Mouse (Mus musculus) thymus, adult 18-20 months (tissue): ENCODE results near the gene Cyren.

Experiments
- DNase-seq, 2 experiments: peaks; one replicate each; pipeline ENCODE4 v3.0.0; 2022; ENCODE audit warnings: mixed read lengths in 2 of 2

Cyren gene

GRCm38 (mm10) chr6:34865711-34866593 lies 11.9 kb downstream of the Cyren start:
- no peak for DNase-seq

GRCm38 (mm10) chr6:34865213-34865612 lies 12.6 kb downstream of the Cyren start:
- no peak for DNase-seq

GRCm38 (mm10) chr6:34863786-34864514 lies 13.9 kb downstream of the Cyren start:
- DNase-seq: no peak

GRCm38 (mm10) chr6:34862791-34863403 lies 15.0 kb downstream of the Cyren start, which contains the start of gene Tmem140:
TSS of gene Tmem140 (plus strand) at chr6:34863146.
- DNase-seq: peak in 1 of 2 experiments; percentile 64

GRCm38 (mm10) chr6:34862381-34862780 lies 15.5 kb downstream of the Cyren start:
- no peak for DNase-seq

- no peak for DNase-seq
Measured at GRCm38 (mm10) chr6:34861546-34862053, 16.3 kb downstream of the Cyren start.

GRCm38 (mm10) chr6:34832352-34832751 lies 45.5 kb downstream of the Cyren start:
- DNase-seq: no peak

- DNase-seq: no peak
Measured at GRCm38 (mm10) chr6:34824406-34824805, 53.5 kb downstream of the Cyren start.
